Mouse (Mus musculus) heart, postnatal 0 days (tissue): Measurements from ENCODE around the gene Smr3a.

Experiments
- CTCF ChIP-seq: IDR thresholded peaks from 2 replicates; pipeline ENCODE4 v1.5.1; 2016; ENCODE audit warnings: antibody characterized with exemption, control low read depth, low read depth
- EP300 ChIP-seq: IDR thresholded peaks from 2 replicates; pipeline ENCODE4 v1.6.1; 2016; ENCODE audit warnings: antibody characterized with exemption, low read depth

GRCm38 (mm10) chr5:87969201-87969600, 33.1 kb upstream of the Smr3a start, which contains the start of the genes 2310003L06Rik and Gm28434:
- no peak for TF ChIP-seq CTCF
- no peak for TF ChIP-seq EP300
